Mouse (Mus musculus) G1E-ER4 (cell line): ENCODE results near the gene U2af1. TPM values are rescaled to one million over a fixed set of nuclear protein-coding genes. Genes with fewer than 3 reads are reported as not detected.

Experiments
- GATA1 ChIP-seq: IDR thresholded peaks from one replicate; pipeline ENCODE4 v1.8.0; 2012; ENCODE audit warnings: low read length, inconsistent platforms
- polyA plus RNA-seq: library from polyadenylated mRNA; stranded (reverse); fragments of >175 nt; gene quantifications from 2 replicates; pipeline ENCODE4 v1.2.3, GENCODE M21; 2012

The U2af1 gene
- polyA plus RNA-seq, 1 experiment, result 175 TPM

DNA sequence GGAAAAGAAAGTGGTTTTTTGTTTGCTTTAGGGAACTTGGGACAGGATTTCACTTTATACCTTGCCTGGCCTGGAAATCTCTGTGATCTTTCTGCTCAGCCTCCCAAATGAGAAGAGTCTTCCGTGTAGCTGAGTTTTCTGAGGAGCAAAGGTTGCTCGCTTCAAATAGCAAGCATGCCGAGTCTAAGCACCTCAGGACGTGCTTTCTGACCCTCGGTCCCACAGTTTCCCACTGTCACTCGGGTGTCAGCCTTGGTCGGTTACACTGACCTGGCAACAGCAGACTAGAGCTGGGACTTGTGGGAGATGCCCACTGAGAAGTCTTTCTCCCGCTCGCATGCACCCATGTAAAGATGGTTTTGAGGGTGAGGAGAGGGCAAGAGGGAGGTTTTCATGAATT is 60.7 kb downstream of the U2af1 start:
- TF ChIP-seq GATA1, result no peak

Other genes with a start within 250 kb of the U2af1 start
- 44.1 and 56.1 TPM in 2 replicates for gene Wdr4, start 138.9 kb downstream of the U2af1 start, polyA plus RNA-seq
- gene Ndufv3, start 138.8 kb downstream of the U2af1 start, polyA plus RNA-seq, result 321 and 649 TPM in 2 replicates
- gene Pknox1, start 94.2 kb downstream of the U2af1 start, polyA plus RNA-seq, result 8.4 and 9.2 TPM in 2 replicates
- gene Cbs, start 21.7 kb downstream of the U2af1 start, polyA plus RNA-seq, result not detected in 2 replicates
- gene Cryaa, start 18.9 kb upstream of the U2af1 start, polyA plus RNA-seq, result not detected in 2 replicates
- 20.1 and 23.1 TPM in 2 replicates for gene Sik1, start 196.9 kb upstream of the U2af1 start, polyA plus RNA-seq